Mouse (Mus musculus): ENCODE results near the gene Cluh.

Cluh gene

DNA sequence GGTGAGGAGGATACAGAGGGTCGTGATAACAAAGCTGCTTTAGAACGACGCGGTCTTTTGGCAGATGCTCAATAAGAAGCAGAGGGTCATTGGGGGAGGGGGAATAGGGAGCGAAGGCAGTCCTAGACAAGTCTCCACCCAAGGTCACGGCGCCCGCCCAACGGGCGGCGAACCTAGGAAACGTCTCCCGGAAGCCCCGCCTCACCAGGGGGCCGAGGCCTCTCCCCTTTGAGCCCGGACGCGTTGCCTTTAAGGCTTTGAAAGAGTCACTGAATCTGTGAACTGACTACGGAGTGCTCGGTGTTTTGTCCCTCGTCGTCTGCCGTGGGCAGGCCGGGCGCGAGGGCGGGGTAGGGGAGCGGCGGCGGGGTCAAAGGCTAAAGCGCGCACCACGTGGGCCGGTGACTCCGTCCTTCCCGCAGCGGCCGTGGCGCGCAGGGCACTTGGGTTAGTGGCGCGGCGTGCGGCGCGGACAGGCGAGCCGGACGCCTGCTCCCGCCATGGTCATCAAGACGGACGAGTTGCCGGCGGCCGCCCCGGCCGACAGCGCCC is at the start of gene Cluh:
TSS of gene Cluh (plus strand) at position 401 of the 552 bp plus-strand sequence.
- in situ Hi-C loops (cut with MboI, MseI) = no loop called here

DNA sequence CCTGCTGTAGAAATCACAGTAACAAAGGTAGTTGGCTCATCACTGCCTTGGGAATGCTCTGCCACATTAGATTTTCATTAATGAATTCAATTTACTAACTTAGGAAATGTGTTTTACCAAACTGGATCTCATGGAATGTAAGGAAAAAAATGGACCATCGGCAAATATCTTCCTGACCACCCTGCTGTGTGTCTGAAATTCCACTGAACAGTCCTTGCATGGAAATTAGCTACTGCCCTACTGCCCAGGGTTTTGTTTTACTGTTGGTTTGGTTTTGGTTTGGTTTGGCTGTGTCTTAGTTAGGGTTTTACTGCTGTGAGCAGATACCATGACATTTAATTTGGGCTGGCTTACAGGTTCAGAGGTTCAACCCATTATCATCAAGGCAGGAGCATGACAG is 47.0 kb upstream of the Cluh start:
- in situ Hi-C loops (cut with MboI, MseI) = no loop called here

DNA sequence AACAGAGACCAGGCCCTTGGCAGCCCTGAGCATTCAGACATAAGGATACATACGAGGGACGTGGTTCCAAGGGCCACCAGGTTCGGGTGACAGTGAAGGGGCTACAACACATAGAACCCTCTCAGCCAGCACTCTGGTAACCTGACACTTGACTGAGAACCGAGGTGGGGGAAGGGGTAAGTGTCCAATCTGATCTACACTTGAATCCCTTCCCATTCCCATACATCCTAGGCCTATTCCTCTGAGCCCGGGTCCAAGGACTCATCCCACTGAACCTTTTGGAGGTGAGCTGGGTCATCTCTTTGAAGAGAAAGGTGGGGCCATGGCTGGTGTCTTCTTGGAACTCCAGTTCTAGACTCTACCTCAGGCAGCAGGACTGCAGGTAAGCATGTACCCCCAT is 39.2 kb upstream of the Cluh start:
- in situ Hi-C loops (cut with MboI, MseI) = no loop called here

DNA sequence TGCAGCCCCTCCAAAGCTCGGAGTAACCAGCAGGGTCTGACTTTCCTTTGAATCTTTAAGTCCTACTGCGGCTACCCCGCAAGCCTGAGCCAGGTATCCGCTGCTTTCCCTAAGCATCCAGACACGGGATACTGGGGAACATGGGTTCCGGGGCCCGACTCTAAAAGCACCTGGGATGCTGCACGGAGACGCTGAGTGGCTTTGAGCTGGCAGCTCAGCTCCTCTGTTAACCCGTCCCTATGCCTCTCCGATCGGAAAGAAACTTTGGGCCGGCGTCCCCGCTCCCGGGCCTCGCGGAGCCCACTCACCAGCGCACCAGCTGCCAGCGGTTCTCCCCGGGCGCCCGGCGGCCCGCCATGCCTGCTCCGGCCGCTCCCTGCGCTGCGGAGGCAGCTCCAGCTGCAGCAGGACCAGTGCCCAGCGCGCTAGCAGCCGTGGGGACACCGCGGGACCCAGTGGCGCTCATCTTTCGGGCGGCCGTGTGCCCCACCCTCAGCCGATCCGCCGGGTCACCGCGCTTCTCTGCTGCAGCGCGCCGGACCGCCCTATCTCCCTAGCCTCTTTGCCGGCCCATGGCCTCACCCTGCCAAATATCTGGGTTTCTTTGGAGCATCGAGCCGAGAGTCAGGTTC is 38.6 kb upstream of the Cluh start, which contains the start of gene Rap1gap2:
TSS of gene Rap1gap2 (minus strand) at position 371 of the 632 bp plus-strand sequence.
- in situ Hi-C loops (cut with MboI, MseI) = no loop called here

DNA sequence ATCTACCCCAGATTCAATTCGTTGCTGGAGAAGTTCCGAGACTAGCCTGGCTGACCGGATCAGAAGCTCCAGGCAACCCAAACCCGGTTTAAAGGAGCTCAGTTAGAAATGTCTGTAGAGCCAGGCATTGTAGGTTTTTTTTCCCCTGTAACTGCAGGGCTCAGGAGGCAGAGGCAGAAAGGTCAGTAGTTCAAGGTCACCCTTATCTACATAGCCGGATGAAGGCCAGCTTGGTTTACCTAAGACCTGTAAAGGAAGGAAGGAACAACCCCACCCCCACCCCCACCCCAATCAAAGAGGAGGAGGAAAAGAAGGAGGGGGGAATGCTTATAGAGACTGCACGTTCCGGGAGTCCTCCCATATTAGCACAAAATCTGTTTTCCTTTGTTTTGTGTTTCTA is 37.9 kb upstream of the Cluh start:
- in situ Hi-C loops (cut with MboI, MseI) = no loop called here

DNA sequence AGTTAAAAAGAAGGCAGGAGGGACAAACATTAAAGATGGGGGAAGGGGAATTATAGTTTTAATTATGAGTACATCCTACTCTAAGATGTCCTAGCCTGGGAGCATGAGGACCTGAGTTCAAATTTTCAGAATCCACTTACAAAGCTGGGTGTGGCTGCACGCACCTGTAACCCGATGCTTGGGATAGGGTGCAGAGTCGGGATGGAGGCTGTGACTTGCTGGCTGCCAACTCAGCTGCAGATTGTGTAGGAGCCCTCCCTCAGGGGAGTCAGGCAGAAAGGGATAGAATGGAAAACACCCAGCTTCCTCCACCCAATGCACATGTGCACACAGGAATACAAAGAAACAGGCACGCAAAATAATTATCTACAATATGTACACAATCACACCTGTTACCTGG is 35.9 kb upstream of the Cluh start:
- in situ Hi-C loops (cut with MboI, MseI) = no loop called here

DNA sequence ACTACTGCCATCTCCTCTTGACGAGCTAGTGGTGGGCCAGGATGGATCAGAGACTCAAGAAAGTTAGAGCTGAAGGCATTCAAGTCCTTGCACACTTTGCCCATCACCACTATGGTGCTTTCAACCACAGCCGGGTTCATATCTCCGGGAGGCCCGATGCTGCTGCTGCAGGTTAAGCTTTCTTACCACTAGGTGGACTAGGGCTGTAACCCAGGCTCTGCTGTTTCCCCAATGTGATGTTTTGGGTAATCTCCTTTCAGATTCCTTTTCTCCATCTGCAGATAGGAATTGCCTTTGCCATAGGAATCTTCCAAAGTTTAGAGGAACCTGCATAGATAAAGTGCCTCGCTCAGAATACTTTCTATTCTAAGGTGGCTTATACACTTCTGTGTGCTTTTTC is 33.7 kb upstream of the Cluh start:
- in situ Hi-C loops (cut with MboI, MseI) = no loop called here

DNA sequence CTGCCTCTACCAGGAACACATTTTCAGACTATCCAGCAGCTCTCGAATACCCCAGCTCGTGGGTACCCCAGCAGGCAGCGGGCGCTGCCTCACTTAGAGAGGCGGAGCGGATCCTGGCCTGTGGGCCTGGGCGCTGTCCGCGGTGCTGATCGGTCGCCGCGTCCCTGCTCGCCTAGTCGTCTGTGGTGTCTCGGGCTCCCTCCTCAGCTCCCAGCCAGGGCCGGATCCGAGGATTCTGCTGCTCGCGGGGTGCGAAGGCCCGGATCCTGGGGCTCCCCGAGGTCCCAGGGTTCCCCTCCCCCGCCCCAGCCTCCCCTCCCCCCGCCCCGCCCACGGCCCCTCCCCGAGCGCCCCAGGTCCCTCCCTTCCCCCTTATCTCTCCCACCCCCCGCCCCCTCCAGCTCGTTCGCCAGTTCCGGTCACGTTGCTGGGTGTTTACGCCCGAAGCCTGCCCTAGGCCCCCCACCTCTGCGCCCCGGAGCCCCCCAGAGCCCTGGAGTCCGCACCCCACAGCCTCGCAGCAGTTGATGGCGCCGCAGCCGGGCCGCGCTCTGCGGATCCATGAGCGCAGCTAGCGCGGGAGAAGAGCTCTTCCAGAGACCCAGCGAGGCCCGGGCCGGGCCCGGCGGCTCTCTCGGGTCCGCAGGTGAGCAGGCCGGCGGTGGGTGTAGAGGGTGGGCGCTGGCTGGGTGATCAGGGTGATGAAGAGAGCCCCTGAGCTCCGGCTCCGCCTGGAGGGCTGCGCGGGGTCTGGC is 29.9 kb upstream of the Cluh start, which contains the start of gene Ccdc92b:
TSS of gene Ccdc92b (plus strand) at position 405 of the 755 bp plus-strand sequence.
- in situ Hi-C loops (cut with MboI, MseI) = no loop called here

DNA sequence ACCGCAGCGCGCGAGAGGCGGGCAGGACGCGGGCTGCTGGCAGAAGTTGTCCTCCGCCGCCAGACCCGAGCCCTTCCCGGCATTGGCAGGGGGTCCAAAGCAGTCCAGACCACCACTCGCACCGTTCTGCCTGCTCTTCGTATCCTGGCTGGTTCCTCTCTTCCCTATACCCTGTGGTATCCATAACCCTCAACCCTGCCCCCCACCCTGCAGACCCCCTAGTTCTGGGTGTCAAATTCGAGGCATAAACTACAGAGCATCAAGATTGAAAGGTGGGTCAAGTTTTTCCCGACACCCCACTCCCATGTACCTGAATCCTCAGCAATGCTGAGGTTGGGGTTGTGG is 29.4 kb upstream of the Cluh start:
- in situ Hi-C loops (cut with MboI, MseI) = no loop called here

DNA sequence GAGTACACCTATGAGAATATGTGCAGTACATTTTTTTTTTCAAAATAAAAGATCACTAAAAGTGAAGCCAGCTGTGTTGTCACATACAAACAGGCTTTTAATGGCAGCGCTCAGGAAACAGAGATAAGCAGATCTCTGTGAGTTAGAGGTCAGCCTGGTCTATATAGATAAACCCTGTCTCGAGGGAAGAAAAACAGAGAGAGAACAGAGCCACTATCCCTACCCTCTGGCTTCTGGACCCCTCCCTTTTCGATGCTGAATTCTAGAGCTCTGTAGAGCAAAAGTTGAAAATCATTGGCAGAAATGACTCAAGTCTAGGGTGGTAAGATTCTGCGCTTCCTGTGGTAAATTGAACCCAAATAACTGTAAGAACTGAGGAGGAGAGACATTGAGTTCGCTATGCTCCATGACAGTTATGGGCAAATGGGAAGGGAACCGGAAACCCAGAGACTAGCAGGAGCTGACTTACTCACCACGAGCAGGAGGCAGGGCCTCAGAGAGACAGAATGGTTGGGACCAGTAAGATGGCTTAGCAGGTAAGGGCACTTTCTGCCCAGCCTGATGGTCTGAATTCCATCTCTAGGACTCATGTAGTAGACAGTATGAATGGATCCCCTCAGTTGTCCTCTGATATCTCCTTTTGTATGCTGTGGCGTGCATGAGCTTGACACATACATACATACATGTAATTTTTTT is 27.2 kb upstream of the Cluh start:
- in situ Hi-C loops (cut with MboI, MseI) = no loop called here

DNA sequence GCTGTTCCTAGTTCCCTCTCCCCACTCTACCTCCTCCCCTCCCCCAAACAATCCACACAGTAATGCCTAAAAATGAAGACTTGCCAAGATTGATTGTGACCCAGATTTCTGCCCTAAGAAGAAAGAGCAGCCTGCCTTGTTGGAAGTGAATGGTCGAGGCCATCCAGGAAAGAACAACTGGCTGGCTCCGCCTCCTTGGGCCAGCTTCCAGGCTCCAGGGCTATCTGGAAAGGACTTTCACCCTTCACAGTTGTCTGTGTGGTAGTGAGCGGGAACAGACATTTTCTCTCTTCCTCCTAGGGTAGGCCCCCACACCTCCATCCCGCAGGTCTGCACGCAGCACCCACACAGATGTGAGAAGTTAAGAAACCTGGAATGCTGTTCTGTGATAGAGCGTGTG is 25.6 kb upstream of the Cluh start:
- in situ Hi-C loops (cut with MboI, MseI) = no loop called here

DNA sequence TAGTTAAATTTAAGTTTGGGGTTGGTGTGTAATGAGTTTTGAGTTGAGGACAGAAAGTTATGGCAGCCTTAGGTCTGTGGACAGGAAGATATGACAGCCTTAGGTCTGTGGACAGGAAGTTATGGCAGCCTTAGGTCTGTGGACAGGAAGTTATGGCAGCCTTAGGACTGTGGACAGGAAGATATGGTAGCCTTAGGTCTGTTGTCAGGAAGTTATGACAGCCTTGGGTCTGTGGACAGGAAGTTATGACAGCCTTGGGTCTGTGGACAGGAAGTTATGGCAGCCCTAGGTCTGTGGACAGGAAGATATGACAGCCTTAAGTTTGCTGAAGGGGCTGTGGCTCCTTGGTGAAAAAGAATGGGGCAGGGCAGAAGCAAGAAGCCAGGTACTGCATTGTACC is 24.0 kb upstream of the Cluh start:
- in situ Hi-C loops (cut with MboI, MseI) = no loop called here

DNA sequence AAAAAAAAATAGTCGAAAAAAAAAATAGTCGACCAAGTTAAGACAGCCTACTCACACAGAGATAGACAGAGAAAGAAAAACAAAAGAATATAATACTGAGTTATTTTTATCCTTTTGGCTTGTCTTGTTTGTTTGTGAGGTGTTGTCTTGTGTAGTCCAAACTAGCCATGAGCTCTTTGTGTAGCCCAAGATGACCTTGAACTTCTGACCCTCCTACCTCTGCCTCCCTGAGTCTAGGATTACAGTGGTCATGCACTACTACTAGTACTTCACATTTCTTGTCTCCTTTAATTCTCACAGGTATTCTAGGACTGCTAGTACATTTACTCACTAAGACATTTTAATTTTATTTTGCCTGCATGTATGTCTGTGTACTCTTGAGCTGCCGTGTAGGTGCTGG is 21.8 kb upstream of the Cluh start:
- in situ Hi-C loops (cut with MboI, MseI) = no loop called here

DNA sequence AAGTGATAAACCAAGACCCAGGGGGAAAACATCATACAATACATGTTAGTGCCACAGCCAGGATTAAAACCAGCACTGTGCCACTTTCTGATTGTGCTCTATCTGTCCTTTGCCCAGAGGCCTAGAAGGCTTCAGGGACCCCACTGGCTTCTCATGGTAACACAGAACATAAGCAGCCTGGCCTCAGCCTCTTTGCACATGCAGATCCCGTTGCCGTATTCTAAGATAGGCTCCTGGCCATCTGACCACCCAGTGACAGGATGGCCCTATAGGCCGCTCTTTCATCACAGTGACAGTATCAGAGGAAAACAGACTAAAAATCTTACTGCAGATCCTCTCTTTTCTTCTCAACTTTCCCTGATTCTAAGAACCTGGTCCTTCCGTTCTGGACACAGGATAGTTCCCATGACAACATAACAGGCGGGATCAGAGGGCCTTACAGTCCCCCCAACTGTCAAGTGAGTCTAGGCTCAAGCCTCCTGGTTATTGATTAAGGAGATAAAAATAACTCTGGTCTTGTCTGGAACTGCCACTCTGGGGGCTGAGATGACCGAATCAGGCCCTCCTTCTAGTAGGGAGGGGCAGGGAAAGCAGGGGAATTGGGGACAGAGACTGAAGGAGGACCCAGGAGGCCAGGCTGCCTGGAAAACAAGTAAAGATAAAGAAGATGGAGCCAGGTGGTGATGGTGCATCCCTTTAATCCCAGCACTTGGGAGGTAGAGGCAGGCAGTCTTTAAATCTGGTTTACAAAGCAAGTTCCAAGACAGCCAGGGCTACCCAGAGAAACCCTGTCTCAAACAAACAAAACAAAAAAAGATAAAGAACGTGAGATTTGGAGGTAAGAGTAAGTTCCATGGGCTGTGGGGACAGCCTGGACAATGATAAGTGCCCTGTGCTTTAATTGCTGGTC is 17.2 kb upstream of the Cluh start:
- in situ Hi-C loops (cut with MboI, MseI) = no loop called here

DNA sequence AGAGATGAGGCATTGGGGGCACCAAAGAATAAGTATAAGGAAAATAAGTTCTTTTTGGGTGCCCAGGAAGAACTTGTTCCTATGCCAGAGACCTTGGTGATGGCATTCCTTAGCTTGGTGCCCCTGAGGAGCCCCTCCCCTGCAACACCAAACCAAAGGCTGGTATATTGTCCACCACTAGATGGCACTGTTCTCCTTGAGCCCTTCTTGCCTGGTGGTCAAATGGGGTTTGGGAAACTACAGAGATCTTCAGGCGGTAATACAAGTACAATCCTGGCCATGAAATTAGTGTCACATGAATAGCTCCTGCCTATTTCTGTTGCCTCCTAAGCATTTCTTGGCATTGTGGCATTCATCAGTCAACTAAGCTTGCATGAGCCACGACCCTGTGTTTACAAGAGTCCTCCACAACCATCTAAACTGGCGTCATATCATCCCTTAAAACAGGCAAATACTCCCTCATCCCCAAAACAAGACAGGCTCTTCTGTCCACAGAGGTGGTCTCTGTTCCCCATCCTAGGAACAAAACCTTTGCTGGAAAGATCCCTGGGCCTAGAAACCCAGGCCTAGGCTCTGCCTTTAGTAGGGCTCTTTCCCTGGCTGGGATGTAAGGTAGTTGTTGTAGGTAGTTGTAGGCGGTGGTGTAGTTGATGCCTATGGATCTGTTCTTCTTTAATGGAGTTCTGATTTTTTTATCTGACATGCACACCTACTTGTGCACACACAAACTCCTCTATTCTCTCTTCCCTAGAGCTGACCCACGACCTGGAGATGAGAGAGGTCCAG is 14.6 kb upstream of the Cluh start:
- in situ Hi-C loops (cut with MboI, MseI) = no loop called here

DNA sequence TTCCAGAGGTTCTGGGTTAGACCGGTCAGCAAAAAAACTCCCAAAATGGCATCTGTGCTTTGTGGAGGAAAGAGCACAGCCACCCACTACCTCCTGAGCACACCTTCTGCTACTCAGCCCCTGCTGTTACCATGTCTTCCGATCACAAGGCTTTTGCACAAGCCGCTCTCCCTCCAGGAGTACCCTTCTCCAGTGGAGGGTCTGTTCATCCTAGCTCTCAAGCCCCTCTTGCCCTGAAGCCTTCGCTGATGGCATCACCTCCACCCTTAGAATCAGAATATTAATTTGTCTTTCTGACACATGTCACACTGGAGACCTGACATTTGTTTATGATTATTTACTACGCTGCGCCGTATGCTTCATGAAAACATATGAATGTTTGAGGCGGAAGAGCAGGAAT is 11.8 kb upstream of the Cluh start:
- in situ Hi-C loops (cut with MboI, MseI) = no loop called here

DNA sequence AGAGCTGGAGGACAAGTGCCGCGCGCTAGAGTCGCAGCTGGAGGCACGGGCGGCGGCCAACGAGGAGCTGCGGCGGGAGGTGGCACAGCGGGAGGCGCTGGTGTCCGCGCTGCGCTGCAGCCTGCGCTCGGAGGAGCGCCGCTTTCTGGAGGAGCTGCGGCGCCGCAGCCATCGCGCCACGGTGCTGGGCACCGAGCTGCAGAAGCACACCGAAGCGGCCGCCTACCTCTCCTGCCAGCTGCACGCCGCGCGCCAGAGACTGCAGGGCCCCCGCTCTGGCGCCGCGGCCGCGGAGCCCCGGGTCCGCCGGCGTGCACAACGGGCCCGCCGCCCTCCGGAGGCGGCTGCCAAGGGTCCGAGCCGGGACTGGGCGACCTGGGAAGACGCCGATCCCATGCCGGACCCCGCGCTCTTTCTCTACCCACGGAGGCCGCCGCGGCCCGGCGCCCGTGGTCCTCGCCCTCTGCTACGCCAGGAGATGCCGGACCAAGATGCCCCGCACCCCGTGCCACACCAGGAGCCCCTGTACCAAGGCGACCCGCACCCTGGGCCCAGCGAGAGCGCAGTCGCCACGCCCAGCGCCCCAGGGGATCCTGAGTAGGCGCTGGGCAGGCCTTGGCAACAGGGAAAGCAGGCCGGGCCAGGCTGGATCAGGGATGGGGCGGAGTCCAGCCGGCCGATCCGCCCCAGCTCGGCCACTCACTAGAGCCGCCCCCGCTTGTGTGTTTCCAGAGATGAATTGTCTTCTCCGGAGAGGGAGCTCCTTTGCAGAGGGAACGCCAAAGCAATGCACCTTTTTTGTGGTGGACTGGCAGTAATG is 11.1 kb upstream of the Cluh start:
- in situ Hi-C loops (cut with MboI, MseI) = no loop called here

DNA sequence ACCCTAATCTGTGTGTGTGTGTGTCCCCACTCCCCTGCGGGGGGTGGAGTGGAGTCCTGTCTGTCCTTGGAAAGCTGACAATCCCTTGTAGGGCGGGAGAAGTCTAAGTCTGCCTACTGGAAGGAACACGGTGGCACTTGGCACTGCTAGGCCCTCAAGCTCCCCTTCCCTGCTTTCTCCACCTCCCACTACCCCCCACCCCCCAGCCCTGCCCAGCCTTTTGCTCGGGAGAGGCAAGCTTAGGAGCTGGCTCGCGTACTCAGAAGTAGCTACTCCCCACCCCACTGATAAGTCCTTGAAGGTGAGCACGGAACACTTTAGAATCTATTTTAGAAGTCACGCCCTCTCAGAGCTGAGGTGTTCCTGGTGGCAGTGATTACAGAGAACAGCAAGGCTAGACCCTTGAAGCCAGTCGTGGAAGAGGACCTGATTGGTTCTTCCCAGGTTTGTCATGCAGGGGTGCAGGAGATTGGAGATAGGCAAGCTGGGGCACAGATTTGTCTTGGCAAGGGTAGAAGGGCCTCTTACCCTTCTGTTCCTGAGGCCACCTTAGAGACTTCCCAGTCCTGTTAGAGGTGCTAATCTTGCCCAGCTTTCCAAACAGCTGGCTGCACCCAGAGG is 10.4 kb upstream of the Cluh start:
- in situ Hi-C loops (cut with MboI, MseI) = no loop called here

DNA sequence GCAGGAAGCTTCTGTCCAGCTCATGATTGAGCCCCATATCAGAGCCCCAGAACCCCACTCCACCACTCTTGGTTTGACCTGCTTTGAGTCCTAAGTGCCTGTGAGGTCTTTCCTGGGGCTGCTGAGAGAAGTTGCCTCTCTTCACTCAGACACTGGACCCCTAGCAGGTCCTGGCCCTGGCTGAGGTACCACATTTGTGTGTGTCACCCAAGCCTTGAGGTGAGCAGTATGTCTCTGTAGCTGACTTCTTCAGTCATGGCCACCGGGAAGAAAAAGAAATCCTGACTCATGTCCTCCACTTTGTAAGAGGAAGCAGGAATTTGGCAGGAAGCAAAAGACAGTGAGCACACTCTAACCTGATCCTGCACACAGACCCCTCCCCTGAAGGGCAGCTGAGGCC is 9.7 kb upstream of the Cluh start:
- in situ Hi-C loops (cut with MboI, MseI) = no loop called here
